Mouse (Mus musculus): ENCODE data around the gene Fuca1. TPM values are rescaled to one million over a fixed set of nuclear protein-coding genes. Genes with fewer than 3 reads are reported as not detected.

Fuca1 gene
- total and polyA plus RNA-seq, 3 experiments: 26.8 to 48.6 TPM; not detected in 1

DNA sequence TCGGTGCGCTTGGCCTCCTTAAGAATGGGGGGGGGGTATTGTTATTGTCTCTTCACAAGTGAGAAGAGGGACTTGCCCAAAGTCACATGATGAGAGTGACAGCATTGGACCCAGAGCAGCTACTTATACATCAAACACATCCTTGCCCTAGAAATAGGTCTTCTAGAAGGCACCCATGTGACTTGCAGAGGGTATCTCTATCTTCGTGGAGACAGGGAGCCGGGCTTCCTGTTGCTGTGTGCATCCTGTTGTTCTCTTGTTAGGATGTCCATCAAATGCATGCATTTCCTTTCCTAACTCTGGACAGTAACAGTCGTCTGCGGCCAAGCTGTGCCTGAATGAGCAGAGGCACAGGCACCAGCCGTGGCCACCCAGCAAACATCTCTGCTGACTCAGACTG lies 9.0 kb upstream of the Fuca1 start:
- peak; percentile 54 for DNase-seq (ENCODE audit: low read depth, low spot score)
- Histone ChIP-seq H3K27me3 (ENCODE audit: control insufficient read depth in 1 of 2, insufficient read depth in 2 of 2, low read length in 2 of 2) (no peaks in the 10 kb centered on the region), H3K36me3 (ENCODE audit: control insufficient read depth in 1 of 2, insufficient read depth in 2 of 2, low read length in 2 of 2) (peaks cover 0 to 45% of the 10 kb centered on the region in 2 experiments; a peak in 2 of 4 replicates), H3K79me2 (ENCODE audit: control insufficient read depth, insufficient read depth, low read length, poor library complexity) (peaks cover 2% of the 10 kb centered on the region; the same call in 1 of the 2 replicates), H3K9me3 (replicated peaks; ENCODE audit: insufficient read depth, low read length) (no peaks in the 10 kb centered on the region), H3K27ac (ENCODE audit: control insufficient read depth, low read depth, low read length) (peak overlapping the region; percentile 82), H3K4me3 (ENCODE audit: control insufficient read depth in 1 of 2, insufficient read depth in 1 of 2, low read depth in 2 of 2, low read length in 2 of 2) (no peak overlapping the region), H3K9ac (ENCODE audit: control insufficient read depth, low read depth, low read length, poor library complexity, severe bottlenecking) (peak overlapping the region; percentile 42), H3K4me1 (ENCODE audit: control insufficient read depth in 1 of 2, insufficient read depth in 2 of 2, low read length in 2 of 2) (peaks cover 34 to 45% of the 10 kb centered on the region in 2 experiments)
- TF ChIP-seq ZMIZ1 (IDR thresholded peaks at IDR 0.05; ENCODE audit: low read depth, low read length): no peak
- no peak for TF ChIP-seq POLR2AphosphoS5 (IDR thresholded peaks at IDR 0.05; ENCODE audit: borderline replicate concordance, low read depth, low read length)
- TF ChIP-seq USF1 (IDR thresholded peaks at IDR 0.05; ENCODE audit: low read depth, low read length): peak; percentile 73
- TF ChIP-seq SIN3A (IDR thresholded peaks at IDR 0.05; ENCODE audit: low read length): 0 out of 2 replicates have a peak, but pooled peaks have one; percentile 24
- 0 out of 2 replicates have a peak, but pooled peaks have one; percentile 5 for TF ChIP-seq TAL1 (IDR thresholded peaks at IDR 0.05; ENCODE audit: low read length)
- TF ChIP-seq POLR2A (IDR thresholded peaks at IDR 0.05; ENCODE audit: control insufficient read depth in 1 of 2, insufficient read depth in 1 of 2, low read depth in 1 of 2, low read length in 2 of 2, poor library complexity in 1 of 2): no peak
- TF ChIP-seq TBP (IDR thresholded peaks at IDR 0.05; ENCODE audit: low read depth, low read length): no peak

DNA sequence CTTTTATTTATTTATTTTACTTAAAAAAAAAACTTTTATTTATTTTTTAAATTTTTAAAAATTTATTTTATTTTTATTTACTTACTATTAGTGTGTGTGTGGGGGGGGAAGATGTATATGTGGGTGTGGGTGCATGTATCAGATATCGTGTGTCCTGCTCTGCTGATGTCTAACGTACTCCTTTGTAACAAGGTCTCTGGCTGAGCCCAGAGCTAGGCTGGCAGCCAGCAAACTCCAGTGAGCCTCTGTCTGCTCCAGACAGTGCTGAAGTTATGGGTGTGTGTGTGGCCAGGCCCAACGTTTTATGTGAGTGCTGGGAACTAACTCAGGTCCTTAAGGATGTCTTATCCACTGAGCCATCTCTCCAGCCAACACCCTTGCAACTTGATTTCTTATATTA lies 8.4 kb upstream of the Fuca1 start:
- H3K9ac ChIP-seq (ENCODE audit: control insufficient read depth, low read depth, low read length, poor library complexity, severe bottlenecking): no peak overlapping the region; the same call in 1 of the 2 replicates
- peaks cover 34 to 45% of the 10 kb centered on the region in 2 experiments for H3K4me1 ChIP-seq (ENCODE audit: control insufficient read depth in 1 of 2, insufficient read depth in 2 of 2, low read length in 2 of 2)
- no peak overlapping the region for H3K4me3 ChIP-seq (ENCODE audit: control insufficient read depth in 1 of 2, insufficient read depth in 1 of 2, low read depth in 2 of 2, low read length in 2 of 2)
- peaks cover 0 to 45% of the 10 kb centered on the region in 2 experiments; a peak in 2 of 4 replicates for H3K36me3 ChIP-seq (ENCODE audit: control insufficient read depth in 1 of 2, insufficient read depth in 2 of 2, low read length in 2 of 2)
- no peaks in the 10 kb centered on the region for H3K27me3 ChIP-seq (ENCODE audit: control insufficient read depth in 1 of 2, insufficient read depth in 2 of 2, low read length in 2 of 2)
- peaks cover 2% of the 10 kb centered on the region; the same call in 1 of the 2 replicates for H3K79me2 ChIP-seq (ENCODE audit: control insufficient read depth, insufficient read depth, low read length, poor library complexity)
- H3K9me3 ChIP-seq (replicated peaks; ENCODE audit: insufficient read depth, low read length): no peaks in the 10 kb centered on the region
- H3K27ac ChIP-seq (ENCODE audit: control insufficient read depth, low read depth, low read length): peak overlapping the region; percentile 93
- peak; percentile 82 for DNase-seq (ENCODE audit: low read depth, low spot score)
- TF ChIP-seq MEF2A (IDR thresholded peaks at IDR 0.05; ENCODE audit: extremely low read depth, insufficient replicate concordance, low read depth, low read length, poor library complexity, severe bottlenecking) (no peak), CTCF (IDR thresholded peaks at IDR 0.05 in 2 of 3, conservative IDR thresholded peaks at IDR 0.05 in 1 of 3; ENCODE audit: control insufficient read depth in 1 of 3, insufficient read depth in 1 of 3, low read depth in 2 of 3, low read length in 3 of 3, poor library complexity in 1 of 3, severe bottlenecking in 1 of 3) (no peak), ETS1 (IDR thresholded peaks at IDR 0.05; ENCODE audit: low read depth, low read length) (peak; percentile 57; the same call in 1 of the 2 replicates), GABPA (IDR thresholded peaks at IDR 0.05; ENCODE audit: low read depth, low read length) (no peak), RCOR1 (IDR thresholded peaks at IDR 0.05; ENCODE audit: low read depth, low read length) (peak; percentile 57), TCF12 (IDR thresholded peaks at IDR 0.05; ENCODE audit: low read depth, low read length) (peak; percentile 62), POLR2A (IDR thresholded peaks at IDR 0.05; ENCODE audit: control insufficient read depth in 1 of 2, insufficient read depth in 1 of 2, low read depth in 1 of 2, low read length in 2 of 2, poor library complexity in 1 of 2) (peak in 1 of 2 experiments; percentile 24; a peak in 1 of 4 replicates), CHD1 (IDR thresholded peaks at IDR 0.05; ENCODE audit: low read depth, low read length) (no peak), UBTF (IDR thresholded peaks at IDR 0.05; ENCODE audit: borderline replicate concordance, insufficient read depth, low read depth, low read length) (no peak), ZKSCAN1 (IDR thresholded peaks at IDR 0.05; ENCODE audit: low read depth, low read length) (no peak), CHD2 (IDR thresholded peaks at IDR 0.05; ENCODE audit: low read length) (no peak), EP300 (IDR thresholded peaks at IDR 0.05; ENCODE audit: low read depth in 1 of 2, low read length in 2 of 2) (peak; percentile 43 to 70; a peak in 2 of 4 replicates), TBP (IDR thresholded peaks at IDR 0.05; ENCODE audit: low read depth, low read length) (0 out of 2 replicates have a peak, but pooled peaks have one; percentile 12), NRF1 (IDR thresholded peaks at IDR 0.05; ENCODE audit: insufficient read depth, low read depth, low read length, poor library complexity, severe bottlenecking) (no peak), TAL1 (IDR thresholded peaks at IDR 0.05; ENCODE audit: low read length) (no peak), GATA1 (IDR thresholded peaks at IDR 0.05; ENCODE audit: low read depth, low read length) (peak; percentile 25; the same call in 1 of the 2 replicates), ZNF384 (IDR thresholded peaks at IDR 0.05; ENCODE audit: low read depth, low read length) (no peak), JUND (IDR thresholded peaks at IDR 0.05; ENCODE audit: low read depth, low read length) (no peak), USF2 (IDR thresholded peaks at IDR 0.05; ENCODE audit: borderline replicate concordance in 1 of 2, insufficient read depth in 1 of 2, low read depth in 1 of 2, low read length in 2 of 2) (no peak), ZC3H11A (IDR thresholded peaks at IDR 0.05; ENCODE audit: low read depth, low read length) (no peak), MAX (IDR thresholded peaks at IDR 0.05; ENCODE audit: low read length) (no peak), KAT2A (conservative IDR thresholded peaks at IDR 0.05; ENCODE audit: low read depth, low read length) (no peak), NELFE (IDR thresholded peaks at IDR 0.05; ENCODE audit: low read depth, low read length) (no peak; the same call in 1 of the 2 replicates), ELF1 (IDR thresholded peaks at IDR 0.05; ENCODE audit: low read depth, low read length) (no peak), POLR2AphosphoS2 (IDR thresholded peaks at IDR 0.05; ENCODE audit: low read length) (no peak), ZMIZ1 (IDR thresholded peaks at IDR 0.05; ENCODE audit: low read depth, low read length) (no peak)
